Mouse (Mus musculus) testis, postnatal 14 days (tissue): ENCODE data around the gene Mapk1ip1l.
A peak's percentile ranks its signal among the peaks of the same experiment; 100 is the strongest.
"Not testable (repeated sequence)": the region's sequence is repeated elsewhere in the genome, so short reads cannot be mapped to it uniquely, and the experiment has no call there.

ENCODE experiments used
- DNase-seq: peaks from one replicate; pipeline ENCODE4 v3.0.0; 2021; ENCODE audit warnings: low spot score

Gene Mapk1ip1l

GRCm38 (mm10) chr14:47304814-47305405 lies 6.8 kb downstream of the Mapk1ip1l start:
- DNase-seq: no peak

- DNase-seq: no peak
These were observed 7.9 kb downstream of the Mapk1ip1l start for GRCm38 (mm10) chr14:47305933-47306332.

- no peak for DNase-seq
These were observed 9.6 kb downstream of the Mapk1ip1l start for GRCm38 (mm10) chr14:47307669-47308068.

DNA sequence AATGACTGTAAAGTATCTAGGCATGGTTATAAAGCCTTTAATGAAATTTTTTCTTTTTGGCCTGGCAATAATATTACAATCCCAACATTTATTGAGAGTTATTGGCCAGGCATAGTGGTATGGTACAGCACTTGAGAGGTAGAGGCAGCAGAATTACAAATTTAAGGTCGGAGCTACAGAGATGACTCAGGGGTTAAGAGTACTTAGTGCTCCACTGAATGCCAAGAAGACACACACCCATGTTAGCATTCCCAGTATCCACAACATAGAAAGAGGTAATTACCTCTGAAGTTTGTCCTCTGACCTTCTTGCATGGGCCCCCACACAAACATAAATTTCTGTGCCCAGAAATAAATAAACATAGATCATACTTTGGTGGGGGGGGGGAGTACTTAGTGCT lies 11.0 kb downstream of the Mapk1ip1l start:
- DNase-seq: no peak

GRCm38 (mm10) chr14:47310342-47311181 lies 12.5 kb downstream of the Mapk1ip1l start:
- no peak for DNase-seq

GRCm38 (mm10) chr14:47319362-47319761 lies 21.3 kb downstream of the Mapk1ip1l start:
- DNase-seq: no peak

DNA sequence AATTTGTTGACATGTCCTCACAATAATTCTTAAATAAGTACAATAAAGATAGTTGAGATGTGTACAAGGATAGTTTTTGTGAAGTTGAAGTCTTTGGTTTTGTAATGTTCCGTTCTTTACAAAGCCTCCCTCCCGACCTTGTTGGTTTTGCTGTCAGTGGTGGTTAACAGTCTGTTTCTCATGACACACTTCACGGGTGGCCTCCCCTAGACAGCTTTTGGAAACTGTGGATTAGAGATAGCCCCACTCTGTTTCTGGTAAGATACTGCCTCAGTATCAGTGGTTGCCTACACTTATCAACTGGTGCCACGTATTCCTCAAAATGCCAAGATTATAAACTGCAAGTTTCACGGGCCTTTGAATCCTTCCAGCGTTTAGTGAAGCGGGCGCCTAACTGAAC lies 23.5 kb downstream of the Mapk1ip1l start:
- DNase-seq: not testable (repeated sequence)

DNA sequence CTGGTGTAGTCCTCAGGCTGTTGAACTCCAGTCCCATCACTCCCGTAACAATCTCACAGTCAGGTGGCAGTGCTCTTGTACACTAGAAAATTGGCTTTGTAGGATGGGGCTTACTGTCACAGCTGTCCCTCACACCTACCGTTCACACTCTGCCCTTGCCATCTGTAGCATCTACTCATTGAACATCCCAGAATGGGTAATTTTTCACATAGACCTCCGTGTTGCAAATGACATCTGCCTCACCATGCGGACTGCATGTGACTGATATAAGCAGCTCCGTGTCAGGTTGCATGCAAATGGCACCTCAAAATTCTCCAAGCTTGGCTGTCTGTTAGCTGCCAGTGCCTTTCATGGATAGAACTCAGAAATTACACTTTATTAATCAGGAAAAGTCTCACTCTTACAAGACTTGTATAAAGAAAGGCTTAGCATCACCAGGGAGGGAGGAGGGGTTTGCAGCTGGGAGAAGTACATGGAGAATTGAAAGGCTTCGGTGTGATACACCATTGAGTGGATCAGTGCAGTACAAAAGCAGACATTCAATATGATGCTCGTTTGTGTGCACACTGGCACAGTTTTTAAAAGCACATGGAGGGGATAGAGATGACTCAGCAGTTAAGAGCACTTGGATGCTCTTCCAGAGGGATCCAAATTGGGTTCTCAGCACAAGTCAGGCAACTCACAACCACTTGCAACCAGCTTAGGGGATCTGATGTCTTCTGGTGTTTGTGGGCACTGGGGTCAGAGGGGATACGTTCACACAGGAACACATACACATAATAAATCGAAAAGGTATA lies 28.1 kb downstream of the Mapk1ip1l start:
- no peak for DNase-seq

DNA sequence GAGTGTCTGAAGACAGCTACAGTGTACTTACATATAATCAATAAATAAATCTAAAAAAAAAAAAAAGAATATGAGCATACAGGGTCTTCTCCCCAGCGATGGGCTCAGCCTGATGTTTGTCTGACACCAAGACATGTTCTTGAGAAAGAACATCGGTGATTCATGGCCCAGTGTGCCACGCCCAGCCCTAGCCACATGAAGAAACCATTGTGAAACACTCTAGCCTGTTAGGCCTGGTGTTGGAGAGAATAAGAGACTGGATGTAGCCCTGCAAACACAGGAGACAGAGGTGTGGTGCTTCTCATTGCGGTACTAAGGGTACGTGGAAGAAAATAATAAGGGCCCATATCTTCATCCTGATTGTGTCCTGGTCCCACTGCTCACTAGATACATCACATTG lies 29.3 kb downstream of the Mapk1ip1l start:
- no peak for DNase-seq

- DNase-seq: no peak
These were observed 33.9 kb downstream of the Mapk1ip1l start for GRCm38 (mm10) chr14:47331920-47332319.

GRCm38 (mm10) chr14:47334819-47335218 lies 36.8 kb downstream of the Mapk1ip1l start:
- DNase-seq: no peak

DNA sequence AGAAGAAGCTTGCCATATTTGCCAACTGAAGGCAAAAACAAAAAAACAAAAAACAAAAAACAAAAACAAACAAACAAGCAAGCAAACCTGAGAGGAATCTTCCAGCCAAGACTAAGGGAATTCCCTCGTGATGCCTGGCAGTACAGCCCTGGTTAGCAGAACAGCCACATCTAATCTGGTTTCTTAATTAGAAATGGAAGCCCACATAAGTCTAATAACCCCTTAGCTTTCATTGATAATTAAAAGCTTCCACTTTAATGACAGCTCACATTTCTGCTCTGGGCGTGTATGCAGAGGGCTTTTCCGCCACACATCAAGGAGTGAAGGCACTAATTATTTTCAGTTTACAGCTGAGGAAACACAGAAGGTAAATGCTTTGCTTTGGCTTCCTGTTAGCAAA lies 37.2 kb downstream of the Mapk1ip1l start:
- no peak for DNase-seq

- DNase-seq: peak; percentile 51
These were observed 42.3 kb downstream of the Mapk1ip1l start for GRCm38 (mm10) chr14:47340231-47340925.

- no peak for DNase-seq
These were observed 43.8 kb downstream of the Mapk1ip1l start for GRCm38 (mm10) chr14:47341811-47342291.

DNA sequence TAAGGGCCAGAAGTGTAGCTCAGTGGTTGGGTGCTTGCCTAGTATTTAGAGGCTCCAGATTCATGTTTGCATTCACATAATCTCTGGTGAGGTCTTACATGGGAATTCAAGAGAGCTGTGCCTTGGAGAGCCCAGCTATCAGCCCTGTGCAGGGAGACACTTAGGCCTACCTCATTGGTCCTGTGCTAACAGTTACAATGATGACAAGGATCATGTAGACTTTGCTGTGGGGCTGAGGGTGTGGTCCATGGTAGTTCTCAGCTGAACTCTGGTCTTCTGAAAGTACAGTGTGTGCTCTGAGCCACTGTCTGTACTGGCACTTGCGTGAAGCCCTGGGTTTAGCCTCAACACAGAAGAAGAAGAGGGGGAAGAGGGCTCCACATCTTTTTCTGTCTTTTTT lies 48.6 kb downstream of the Mapk1ip1l start:
- no peak for DNase-seq

- DNase-seq: no peak
These were observed 52.9 kb downstream of the Mapk1ip1l start for GRCm38 (mm10) chr14:47350974-47351373.

DNA sequence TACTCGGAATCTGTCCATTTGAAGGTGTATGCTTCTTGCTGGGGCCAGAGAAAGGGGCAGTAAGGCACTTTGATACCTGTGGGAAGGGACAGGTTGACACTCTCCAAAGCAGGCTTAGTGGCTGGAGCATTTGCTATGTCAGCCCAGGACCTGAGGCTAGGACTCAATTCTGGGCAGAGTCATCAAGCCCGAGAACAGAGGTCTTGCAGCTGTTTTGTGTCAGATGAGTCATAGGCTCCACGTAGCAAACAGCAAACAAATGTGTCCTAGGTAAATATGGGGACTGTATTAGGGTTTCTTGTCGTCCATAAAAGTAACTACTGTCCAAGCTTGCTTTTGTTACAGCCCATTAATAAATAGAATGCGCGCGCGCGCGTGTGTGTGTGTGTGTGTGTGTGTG lies 54.2 kb downstream of the Mapk1ip1l start:
- DNase-seq: no peak

DNA sequence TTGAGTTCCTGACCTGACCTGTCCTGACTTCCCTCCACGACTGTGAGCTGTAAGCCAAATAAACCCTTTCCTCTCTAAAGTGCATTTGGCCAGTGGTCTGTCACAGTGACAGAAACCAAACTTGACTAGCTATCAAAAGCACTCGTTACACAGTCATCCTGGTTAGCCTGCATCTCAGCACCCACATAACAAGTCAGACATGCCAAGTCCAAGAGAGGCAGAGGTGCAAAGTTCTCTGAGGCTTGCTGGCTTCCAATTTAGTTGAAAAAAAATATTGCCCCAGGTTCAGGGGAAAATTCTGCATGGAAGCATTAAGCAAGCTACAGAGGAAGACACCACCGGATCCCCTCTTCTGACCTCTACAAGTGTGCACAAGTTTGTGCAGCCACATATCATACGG lies 55.2 kb downstream of the Mapk1ip1l start:
- DNase-seq: no peak

DNA sequence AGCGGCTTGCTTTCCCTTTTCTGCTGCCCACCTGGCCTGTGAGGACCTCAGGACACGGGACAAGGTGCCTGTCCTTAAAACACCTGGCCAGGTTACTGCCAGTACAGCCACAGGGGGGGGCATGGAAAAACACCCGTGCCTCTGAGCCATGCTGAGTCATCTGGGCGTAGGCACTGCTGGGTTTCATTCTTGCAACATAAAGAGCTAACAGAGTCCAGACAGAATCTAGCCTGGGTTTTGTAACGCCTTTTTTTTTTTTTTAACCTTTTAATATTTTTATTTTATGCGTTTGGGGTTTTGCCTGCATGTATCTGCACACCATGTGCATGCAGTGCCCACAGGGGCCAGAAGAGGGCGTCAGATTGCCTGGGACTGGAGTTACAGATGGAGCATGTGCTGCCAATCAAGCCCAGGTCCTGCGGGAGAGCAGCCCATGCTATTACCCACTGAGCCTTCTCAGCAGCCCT lies 56.1 kb downstream of the Mapk1ip1l start:
- peak; percentile 80 for DNase-seq

DNA sequence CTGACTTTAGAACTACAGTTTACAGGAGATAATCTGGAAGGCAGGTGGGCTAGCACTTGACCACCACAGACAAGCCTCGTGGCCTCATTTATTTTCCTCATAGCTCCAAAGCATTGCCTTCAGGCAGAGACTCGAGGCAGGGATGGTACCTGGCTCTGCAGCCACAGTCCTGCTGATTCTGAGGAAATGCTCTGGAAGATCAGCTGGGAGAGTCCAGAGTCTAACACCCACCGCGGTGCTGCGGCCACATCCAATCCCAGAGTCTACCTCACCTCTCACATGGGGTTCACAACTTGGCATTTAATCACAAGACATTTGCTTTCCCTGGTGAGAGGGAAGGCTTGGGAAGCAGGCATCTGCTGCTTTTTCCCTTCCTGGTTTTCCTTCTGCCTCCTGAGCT lies 56.9 kb downstream of the Mapk1ip1l start:
- DNase-seq: no peak

DNA sequence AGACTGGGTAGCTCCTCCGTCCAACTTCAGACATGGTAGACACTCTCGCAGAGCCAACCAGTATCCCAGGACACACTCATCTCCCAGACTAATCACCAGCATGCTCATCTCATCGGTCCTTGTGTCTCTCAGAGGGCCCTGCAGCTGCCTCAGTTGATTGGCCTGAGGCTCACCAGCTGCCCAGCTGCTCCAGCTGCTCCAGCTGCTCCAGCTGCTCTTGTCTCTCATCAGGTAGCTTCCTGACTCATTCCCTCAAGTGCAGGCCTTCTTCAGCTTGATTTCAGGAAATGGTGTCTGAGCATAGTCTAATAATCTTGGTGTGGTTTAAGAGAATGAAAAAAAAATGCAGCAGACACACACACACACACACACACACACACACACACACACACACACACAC lies 58.6 kb downstream of the Mapk1ip1l start:
- DNase-seq: no peak

- no peak for DNase-seq
These were observed 61.5 kb downstream of the Mapk1ip1l start for GRCm38 (mm10) chr14:47359610-47360009.
